Mouse (Mus musculus) limb, embryonic 14.5 days (tissue): ENCODE measurements around the gene Zscan21. TPM values are rescaled to one million over a fixed set of nuclear protein-coding genes. Genes with fewer than 3 reads are reported as not detected.
A peak's percentile ranks its signal among the peaks of the same experiment; 100 is the strongest.

Experiments used
- ATAC-seq: fragments of 200-750 bp; cut with Nextera tagmentation; 2 replicates; pipeline ENCODE4 v1.8.0; 2017; ENCODE audit warnings: low read depth, moderate number of reproducible peaks, moderate TSS enrichment; ENCODE audit not compliant: low FRiP score
- DNase-seq: peaks from one replicate; pipeline ENCODE4 v3.0.0-alpha.2; 2015; ENCODE audit warnings: low spot score
- H3K27ac ChIP-seq: fragments of 300-500 bp; sonication (generic); replicated peaks from 2 replicates; pipeline ENCODE4 v1.5.1; 2014; ENCODE audit warnings: low read depth, mild to moderate bottlenecking, low read length, moderate library complexity, mixed read lengths
- H3K27me3 ChIP-seq: fragments of 300-500 bp; sonication (generic); 2 replicates; pipeline ENCODE4 v1.6.1; 2014; ENCODE audit warnings: low read length, mixed read lengths; ENCODE audit not compliant: control insufficient read depth, insufficient read depth
- H3K36me3 ChIP-seq: fragments of 300-500 bp; sonication (generic); 2 replicates; pipeline ENCODE4 v1.6.1; 2014; ENCODE audit warnings: mild to moderate bottlenecking, low read length, moderate library complexity, mixed read lengths; ENCODE audit not compliant: control insufficient read depth, insufficient read depth
- H3K4me1 ChIP-seq: fragments of 300-500 bp; sonication (generic); 2 replicates; pipeline ENCODE4 v1.6.1; 2014; ENCODE audit warnings: antibody characterized with exemption, low read length, mixed read lengths; ENCODE audit not compliant: control insufficient read depth, insufficient read depth
- H3K4me2 ChIP-seq: fragments of 300-500 bp; sonication (generic); replicated peaks from 2 replicates; pipeline ENCODE4 v1.6.1; 2014; ENCODE audit warnings: low read depth, mild to moderate bottlenecking, low read length, moderate library complexity; ENCODE audit not compliant: severe bottlenecking
- H3K4me3 ChIP-seq: fragments of 300-500 bp; sonication (generic); replicated peaks from 2 replicates; pipeline ENCODE4 v1.5.1; 2014; ENCODE audit warnings: low read length
- H3K9ac ChIP-seq: fragments of 300-500 bp; sonication (generic); 2 replicates; pipeline ENCODE4 v1.6.1; 2014; ENCODE audit warnings: mild to moderate bottlenecking, low read depth, low read length, moderate library complexity; ENCODE audit not compliant: severe bottlenecking
- H3K9me3 ChIP-seq: fragments of 300-500 bp; sonication (generic); 2 replicates; pipeline ENCODE4 v1.6.1; 2016; ENCODE audit warnings: low read length; ENCODE audit not compliant: control insufficient read depth
- POLR2A ChIP-seq: fragments of 200-500 bp; IDR thresholded peaks from 2 replicates; pipeline ENCODE4 v1.8.0; 2012; ENCODE audit warnings: inconsistent platforms, mild to moderate bottlenecking, moderate library complexity, borderline replicate concordance; ENCODE audit not compliant: insufficient read depth, insufficient read length; ENCODE audit errors: extremely low read depth
- WGBS: fragments of 180-500 bp; shearing (Covaris S2); extraction: QIAGEN DNeasy Blood & Tissue Kit; methylation state at CpG from one replicate; pipeline ENCODE4 v1.1.7; 2014; 5-methylcytosine and 5-hydroxymethylcytosine counted together
- polyA plus RNA-seq, 2 experiments: library from polyadenylated mRNA; depleted of rRNA in 1 of 2; stranded (reverse) in 1 of 2; unstranded in 1 of 2; fragments of >200 nt; fragmentation: Nextera tagmentation in 1 of 2; extraction: Ambion mirVana in 1 of 2; gene quantifications; 2 replicates each; pipeline versions ENCODE4 v1.2.1 to v1.2.3; 2012 to 2014

Gene Zscan21
- polyA plus RNA-seq, 2 experiments = 38.3 to 59.8 TPM

GRCm38 (mm10) chr5:138081446-138081845 is 35.3 kb upstream of the Zscan21 start:
- H3K9ac ChIP-seq = no peak overlapping the region
- no peak for TF ChIP-seq POLR2A
- H3K36me3 ChIP-seq = no peaks in the 10 kb centered on the region
- H3K4me3 ChIP-seq = no peak overlapping the region
- H3K27ac ChIP-seq = no peak overlapping the region
- no peak overlapping the region for H3K4me2 ChIP-seq
- no peaks in the 10 kb centered on the region; the same call in none of the 2 replicates for H3K4me1 ChIP-seq
- no peaks in the 10 kb centered on the region for H3K27me3 ChIP-seq
- DNase-seq (no peak), ATAC-seq (no peak)
- no peaks in the 10 kb centered on the region for H3K9me3 ChIP-seq
- 82% methylated on average over 9 of the region's 9 CpGs for WGBS

- Histone ChIP-seq H3K27me3 (no peaks in the 10 kb centered on the region), H3K4me1 (no peaks in the 10 kb centered on the region; the same call in none of the 2 replicates), H3K4me2 (no peak overlapping the region), H3K9ac (no peak overlapping the region), H3K36me3 (peaks cover 9% of the 10 kb centered on the region; the same call in 1 of the 2 replicates), H3K27ac (no peak overlapping the region), H3K4me3 (no peak overlapping the region), H3K9me3 (no peaks in the 10 kb centered on the region)
- 62% methylated on average over 2 of the region's 2 CpGs for WGBS
- no peak for ATAC-seq
- DNase-seq = no peak
- TF ChIP-seq POLR2A = no peak
Measured at GRCm38 (mm10) chr5:138083318-138083900, 33.3 kb upstream of the Zscan21 start.

GRCm38 (mm10) chr5:138083936-138084335 is 32.8 kb upstream of the Zscan21 start:
- H3K4me2 ChIP-seq = no peak overlapping the region
- no peak overlapping the region for H3K27ac ChIP-seq
- no peak overlapping the region; the same call in 1 of the 2 replicates for H3K4me3 ChIP-seq
- H3K9ac ChIP-seq = no peak overlapping the region
- no peaks in the 10 kb centered on the region; the same call in none of the 2 replicates for H3K4me1 ChIP-seq
- H3K36me3 ChIP-seq = peaks cover 13% of the 10 kb centered on the region
- no peak for DNase-seq
- WGBS = 86% methylated on average over 2 of the region's 2 CpGs
- no peak for TF ChIP-seq POLR2A
- H3K27me3 ChIP-seq = no peaks in the 10 kb centered on the region
- ATAC-seq = no peak
- H3K9me3 ChIP-seq = no peaks in the 10 kb centered on the region

- Histone ChIP-seq H3K9ac (peak overlapping the region; percentile 98), H3K27me3 (no peaks in the 10 kb centered on the region), H3K4me1 (no peaks in the 10 kb centered on the region; the same call in none of the 2 replicates), H3K36me3 (peaks cover 18% of the 10 kb centered on the region), H3K4me2 (peak overlapping the region; percentile 71), H3K4me3 (peak overlapping the region; percentile 95), H3K9me3 (no peaks in the 10 kb centered on the region), H3K27ac (no peak overlapping the region)
- no peak for TF ChIP-seq POLR2A
- ATAC-seq (no peak), DNase-seq (no peak)
- 15% methylated on average over 2 of the region's 2 CpGs for WGBS
Measured at GRCm38 (mm10) chr5:138084507-138084906, 32.2 kb upstream of the Zscan21 start.

GRCm38 (mm10) chr5:138084996-138085395 is 31.7 kb upstream of the Zscan21 start, which contains the start of gene Zkscan1:
Gene Zkscan1 (plus strand): TSS chr5:138085084.
- Histone ChIP-seq H3K4me2 (peak within 1 kb of the TSS; percentile 71), H3K27ac (peak within 1 kb of the TSS; percentile 82), H3K4me3 (peak within 1 kb of the TSS; percentile 95), H3K9me3 (no peaks in the 10 kb centered on the region), H3K36me3 (peaks cover 19% of the 10 kb centered on the region), H3K9ac (peak within 1 kb of the TSS; percentile 98), H3K4me1 (no peaks in the 10 kb centered on the region; the same call in none of the 2 replicates), H3K27me3 (no peaks in the 10 kb centered on the region)
- ATAC-seq = peak; percentile 96
- under 1% methylated on average over 27 of the region's 27 CpGs for WGBS
- TF ChIP-seq POLR2A = peak; percentile 87; the same call in 1 of the 2 replicates
- DNase-seq = peak; percentile 91
